Mouse (Mus musculus): ENCODE data around the gene Rnf220.

Rnf220 gene

DNA sequence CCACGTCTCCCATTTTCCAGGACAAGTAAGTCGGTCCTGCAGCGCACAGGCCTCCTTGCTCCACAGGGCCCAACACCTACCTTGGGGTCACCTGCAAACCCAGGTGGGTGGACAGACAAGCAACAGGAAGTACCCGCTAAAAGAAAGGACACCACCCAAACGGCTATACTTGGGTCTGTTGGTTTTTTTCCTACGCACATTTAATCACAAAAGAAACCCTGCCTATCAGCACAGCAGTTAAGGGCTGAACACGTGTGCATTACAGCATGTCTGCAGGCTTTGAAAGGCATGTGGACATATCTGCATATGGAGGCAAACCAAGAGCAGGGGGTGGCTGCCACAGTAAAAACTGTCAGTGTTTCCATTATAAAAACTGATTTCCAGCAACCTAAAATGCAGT lies 10.7 kb downstream of the Rnf220 start:
- DNase-seq: no peak

DNA sequence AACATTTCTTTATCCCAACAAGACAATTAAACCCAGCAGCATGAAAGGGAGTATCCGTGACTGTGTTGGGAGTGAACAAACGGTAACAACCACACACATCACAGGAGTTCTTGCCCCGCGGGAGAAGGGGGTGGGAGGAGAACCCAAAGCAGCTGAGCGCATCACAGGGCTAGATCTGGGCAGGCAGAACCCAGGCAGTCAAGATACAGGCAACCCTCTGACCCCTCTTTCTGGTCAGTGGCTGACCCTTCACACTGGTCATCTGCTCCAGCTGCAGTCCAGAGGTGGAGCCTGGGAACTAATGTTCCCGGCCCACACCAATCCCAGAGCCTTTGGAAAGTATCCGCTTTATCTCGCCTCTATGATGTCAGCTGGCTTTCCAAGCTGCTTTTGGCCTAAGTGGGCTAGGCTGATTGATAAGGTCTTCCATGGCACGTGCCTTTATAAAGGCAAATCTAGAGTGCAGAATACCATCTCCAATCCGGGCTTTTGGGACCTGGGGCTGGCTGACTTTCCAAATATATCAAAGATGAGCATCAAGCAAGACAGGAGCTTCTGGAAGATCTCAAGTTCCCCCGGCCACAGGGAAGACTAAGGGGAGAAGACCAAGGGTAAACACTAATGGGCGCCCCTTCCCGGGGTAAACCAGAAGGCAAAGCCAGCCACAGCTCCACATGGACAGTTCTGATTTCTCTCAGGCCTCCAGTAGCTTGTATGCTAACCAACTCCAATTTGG lies 11.6 kb downstream of the Rnf220 start:
- DNase-seq: no peak

DNA sequence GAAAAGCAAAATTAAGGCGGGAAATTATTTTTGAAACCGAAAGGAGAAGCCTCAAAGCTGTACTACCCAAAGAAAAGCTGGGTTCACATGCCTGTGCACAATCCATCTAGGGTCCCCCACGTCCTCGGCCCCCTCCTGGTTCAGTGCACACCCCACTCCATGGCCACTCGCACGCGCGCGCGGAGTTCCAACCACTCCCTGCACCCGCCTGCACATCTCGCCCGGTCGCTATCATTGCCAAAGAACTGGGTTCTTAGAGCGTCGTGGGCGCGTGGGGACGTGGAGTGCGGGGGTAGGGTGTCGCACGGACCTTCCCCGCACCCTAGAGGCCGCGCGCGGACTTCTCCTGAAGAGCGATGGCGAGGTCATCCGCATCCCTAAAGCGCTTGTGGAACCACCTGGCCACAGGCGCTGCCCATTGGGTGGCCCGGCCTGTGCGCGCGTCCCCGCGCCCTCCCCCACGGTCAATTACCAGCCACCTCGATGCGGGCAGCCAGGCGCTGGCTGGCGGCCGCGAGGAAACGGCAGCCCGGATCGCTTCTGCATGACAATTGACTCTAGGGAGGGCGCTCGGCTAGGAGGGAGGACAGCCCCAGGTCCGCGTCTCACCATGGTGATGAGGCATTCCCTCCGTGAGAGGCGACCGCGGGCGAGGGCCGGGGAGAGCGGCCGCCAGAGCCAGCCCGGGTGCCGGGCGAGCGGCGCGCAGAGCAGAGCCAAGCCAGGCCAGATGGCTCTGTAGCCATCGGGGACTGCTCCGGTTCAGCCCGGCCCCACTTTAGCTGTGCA lies 12.4 kb downstream of the Rnf220 start:
- peak; percentile 48 for DNase-seq

DNA sequence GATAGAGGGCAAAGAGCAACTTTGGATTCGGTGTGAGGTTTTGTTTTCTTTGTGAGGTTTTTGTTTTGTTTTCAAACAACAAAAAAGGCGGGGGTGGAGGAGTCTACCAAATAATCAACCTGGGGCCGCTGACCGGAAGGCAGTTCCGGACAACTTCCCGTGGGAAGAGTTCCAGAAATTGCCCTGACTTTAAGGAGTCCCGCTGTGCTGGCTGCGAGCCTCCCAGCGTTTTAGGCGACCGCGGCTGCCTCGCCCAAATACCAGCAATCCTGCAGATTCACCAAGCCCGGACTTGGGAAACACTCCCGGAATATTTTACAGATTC lies 13.0 kb downstream of the Rnf220 start:
- no peak for DNase-seq

DNA sequence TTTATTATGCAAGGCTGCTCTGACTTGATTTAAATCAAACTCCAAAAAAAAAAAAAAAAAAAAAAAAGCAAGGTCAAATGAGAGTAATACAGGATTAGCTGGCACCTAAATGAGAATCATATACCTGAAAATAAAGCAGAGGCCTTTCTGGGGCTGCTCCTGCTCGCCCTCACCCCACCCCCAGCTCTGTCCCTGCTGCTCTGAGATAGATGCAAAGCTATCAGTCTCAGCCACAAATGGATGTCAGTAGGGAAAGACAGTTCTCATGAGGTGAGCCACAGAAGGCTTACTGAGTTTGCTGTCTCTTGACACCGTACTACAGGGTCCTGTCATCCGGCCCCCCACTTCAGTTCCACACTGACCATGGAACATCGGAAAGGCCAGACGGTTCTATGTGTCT lies 14.7 kb downstream of the Rnf220 start:
- no peak for DNase-seq

DNA sequence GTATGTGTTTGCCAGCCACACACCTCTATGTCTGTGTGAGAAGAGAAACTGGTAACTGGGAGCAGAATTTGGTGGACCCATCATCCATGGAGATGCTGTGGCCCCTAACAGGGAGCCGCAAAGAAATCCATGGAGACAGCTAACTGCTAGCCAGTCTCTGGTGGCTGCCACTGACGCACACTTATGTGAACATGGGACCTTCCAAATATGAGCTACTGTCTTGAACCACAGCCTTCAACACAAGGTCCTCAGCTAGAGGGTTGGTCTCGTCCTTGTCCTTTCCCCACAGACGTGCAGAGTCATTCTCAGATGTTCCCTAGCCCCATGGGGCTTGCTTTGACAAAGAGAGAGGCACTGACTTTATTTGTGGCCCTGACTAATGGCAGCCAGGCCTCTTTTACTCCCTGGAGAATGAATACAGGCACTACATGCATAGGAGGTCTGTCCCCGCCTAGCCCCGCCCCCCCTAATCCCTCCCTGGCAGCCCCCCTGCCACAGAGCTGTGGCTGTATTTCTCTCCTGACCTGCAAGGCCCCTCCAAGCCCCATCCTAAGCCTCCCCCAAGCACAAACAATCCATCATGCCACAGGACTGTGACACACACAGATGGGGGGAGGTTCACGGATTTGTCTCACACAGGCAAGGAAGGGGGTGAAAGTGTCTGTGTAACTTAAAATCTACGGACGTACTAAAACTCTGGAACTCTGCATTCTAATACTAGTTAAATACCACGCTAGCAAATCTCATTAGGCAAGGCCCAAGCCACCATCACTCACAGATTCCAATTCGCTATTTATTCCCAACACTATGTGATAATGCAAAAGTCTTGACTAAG lies 16.0 kb downstream of the Rnf220 start:
- no peak for DNase-seq

DNA sequence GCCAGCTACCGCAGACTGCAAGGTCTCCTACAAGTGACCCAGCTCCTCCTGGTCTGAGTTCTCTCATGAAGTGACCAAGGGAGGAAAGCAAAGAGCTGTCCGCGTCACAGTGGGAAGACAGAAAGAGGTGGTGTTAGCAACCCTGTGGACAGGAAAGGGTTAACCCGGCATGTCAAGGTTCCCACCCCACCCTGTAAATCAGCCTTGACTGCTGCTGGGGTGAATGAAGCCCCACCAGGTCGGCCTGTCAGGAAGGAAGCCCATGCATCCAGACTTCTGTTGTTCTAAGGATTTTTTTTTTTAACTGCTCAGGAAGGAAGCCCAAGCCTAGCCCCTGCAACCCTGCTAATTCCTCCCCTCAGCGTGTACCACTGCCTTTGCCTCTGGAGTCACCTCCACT lies 16.9 kb downstream of the Rnf220 start:
- DNase-seq: no peak

DNA sequence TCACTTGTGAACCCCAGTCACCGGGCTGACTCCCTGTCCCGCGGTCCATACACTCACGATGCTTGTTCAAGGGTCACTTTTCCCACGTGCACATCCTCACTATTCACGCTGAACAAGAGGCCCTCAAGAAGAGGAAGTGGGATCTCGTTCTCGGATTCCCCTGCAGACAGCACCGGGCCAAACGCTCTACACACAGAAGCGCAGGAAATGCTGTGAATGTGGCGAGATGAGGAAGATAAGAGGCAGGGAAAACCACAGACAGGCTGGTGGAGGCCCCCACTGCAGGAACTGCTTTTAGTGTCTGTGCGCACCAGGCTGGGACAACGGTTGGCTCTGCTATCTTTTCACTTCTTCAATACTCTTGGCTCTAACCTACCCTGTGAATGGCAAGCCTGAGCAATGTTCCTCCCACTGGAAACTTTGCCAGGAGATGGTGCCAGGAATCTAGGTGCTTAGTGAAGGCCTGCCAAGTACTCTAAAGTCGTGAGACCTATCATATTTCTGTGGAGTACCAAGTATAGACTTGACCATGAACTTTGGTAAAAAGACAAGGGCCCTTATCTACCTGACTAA lies 18.7 kb downstream of the Rnf220 start:
- no peak for DNase-seq

DNA sequence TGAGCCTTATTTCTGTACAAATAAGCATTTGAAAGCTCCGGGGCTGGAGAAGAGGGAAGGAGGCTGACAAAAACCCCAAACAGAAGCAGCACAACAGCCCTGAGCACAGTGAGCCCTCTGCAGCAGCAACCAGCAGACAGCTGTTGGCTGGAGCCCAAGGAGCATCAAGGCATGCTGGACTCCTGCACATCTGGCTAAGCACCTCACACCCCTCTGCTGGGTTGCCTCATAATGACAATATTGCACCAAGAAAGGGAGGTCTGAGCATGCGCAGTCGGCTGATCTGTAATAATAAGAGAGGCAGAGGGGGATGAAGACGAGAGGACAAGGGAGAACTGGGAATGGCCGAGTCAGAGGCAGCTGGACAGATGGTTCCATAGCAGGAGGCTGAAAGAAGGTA lies 19.5 kb downstream of the Rnf220 start:
- DNase-seq: no peak

DNA sequence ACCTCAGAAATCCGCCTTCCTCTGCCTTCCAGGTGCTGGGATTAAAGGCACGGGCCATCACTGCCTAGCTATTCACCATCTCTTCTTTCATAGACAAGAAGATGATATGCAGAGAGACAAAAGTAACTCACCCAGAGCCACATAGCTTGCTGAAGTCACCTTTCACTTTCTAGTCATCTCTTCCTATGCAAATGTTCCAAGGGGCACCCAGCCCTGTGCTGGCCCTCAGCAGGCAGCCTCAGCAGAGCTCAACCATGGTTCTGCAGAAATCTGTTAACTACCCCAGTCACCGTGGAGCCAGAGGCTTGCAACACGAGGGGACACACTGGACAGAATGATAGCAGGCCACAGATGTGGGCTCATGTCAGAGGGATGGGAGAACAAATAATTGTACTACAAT lies 20.1 kb downstream of the Rnf220 start:
- DNase-seq: no peak

DNA sequence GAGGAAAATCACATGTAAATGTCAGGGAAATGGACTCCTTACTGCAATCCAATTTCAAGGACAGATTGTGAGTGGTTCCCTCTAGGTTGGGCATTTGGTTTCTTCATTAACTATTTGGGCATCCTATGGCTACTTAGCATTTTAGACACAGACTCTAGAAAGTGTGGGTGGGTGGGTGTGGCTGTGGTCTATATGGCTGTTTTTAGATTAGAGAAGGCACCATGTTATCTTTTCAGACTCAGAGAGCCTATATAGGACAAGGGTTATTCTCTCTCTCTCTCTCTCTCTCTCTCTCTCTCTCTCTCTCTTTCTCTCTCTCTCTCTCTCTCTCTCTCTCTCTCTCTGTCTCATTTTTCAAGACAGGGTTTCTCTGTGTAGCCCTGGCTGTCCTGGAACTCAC lies 20.5 kb downstream of the Rnf220 start:
- DNase-seq: no peak

DNA sequence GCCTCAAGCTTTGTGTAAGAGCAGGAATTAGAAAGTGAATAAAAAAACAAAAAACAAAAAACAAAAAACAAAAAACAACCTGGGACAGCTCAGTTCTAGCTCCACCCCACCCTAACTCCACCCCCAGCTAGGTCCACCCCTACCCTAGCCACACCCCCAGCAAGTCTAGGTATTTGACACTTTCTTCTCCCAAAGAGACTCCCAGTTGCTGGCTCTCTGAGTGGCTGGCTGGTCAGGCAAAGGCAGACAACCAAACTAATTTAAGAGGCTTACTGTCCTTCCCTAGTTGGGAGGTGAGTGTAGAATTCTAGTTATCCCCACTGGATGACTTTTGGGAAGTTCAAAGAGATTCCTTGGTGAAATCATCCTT lies 22.9 kb downstream of the Rnf220 start:
- DNase-seq: no peak

DNA sequence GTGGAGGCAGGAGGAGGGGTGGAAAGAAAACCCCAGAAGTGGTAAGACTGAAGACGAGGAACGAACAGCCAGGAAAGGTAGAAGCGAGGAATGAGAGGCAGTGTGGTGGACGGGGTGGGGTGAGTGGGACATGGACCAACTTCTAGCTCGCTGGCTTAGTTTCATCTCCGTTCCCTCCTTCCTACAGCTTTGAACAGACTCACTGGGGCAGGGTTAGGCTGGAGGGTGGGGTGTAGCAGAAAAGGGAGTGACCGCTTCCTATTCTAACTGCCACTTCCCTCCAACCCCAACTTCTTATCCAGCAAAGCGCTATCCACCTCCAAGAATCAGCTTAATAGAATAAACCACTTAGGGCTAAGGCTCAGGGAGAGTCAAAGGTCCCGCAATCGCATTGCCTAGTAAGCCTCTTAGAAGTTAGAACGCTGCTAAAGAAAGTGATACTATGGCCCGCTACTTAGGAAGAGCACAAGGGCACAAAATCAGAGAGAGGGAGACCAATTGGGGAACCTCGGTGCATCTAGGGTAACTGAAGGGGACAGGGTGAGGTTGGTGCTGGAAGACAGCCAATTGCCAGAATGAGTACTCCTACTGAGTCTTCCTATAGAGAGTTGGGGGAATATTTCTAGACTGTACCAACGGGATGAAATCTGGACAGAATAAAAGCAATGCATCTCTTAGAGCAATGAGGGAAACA lies 23.4 kb downstream of the Rnf220 start:
- DNase-seq: no peak

DNA sequence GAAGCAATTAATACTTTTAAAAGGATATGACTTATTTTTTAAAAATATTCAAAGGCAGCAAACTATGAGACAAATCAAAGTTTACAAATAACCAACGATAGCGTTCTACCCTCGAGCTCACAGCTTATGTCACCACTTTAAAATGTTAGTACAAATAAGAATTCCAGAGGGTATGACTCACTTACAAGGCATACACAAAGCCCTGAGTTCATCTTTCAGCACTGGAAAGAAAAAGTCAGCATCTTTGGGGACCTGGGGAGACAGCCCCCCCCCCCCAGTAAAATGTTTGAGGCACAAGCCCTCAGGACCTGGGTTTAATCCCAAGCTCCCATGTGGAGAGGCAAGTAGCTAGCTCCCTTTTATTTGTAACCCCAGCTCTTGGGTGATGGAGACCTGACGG lies 27.4 kb downstream of the Rnf220 start:
- no peak for DNase-seq

DNA sequence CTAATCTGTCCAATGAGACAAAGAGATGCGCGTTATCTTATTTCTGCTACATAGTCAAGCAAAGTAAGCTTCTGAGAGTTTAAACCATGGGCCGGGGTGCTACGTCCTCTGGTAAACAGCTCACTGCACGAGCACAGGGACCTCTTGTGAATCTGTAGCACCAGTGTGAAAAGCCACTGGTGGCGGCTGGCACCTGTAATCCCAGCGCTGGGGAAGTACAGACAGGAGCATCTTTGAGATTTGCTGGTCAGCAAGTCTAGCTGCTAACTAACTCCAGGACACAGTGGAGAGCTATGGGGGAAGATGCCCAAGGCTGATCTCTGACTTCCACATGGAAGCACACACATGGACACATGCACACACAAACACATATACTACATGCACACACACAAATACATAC lies 28.9 kb downstream of the Rnf220 start:
- no peak for DNase-seq

DNA sequence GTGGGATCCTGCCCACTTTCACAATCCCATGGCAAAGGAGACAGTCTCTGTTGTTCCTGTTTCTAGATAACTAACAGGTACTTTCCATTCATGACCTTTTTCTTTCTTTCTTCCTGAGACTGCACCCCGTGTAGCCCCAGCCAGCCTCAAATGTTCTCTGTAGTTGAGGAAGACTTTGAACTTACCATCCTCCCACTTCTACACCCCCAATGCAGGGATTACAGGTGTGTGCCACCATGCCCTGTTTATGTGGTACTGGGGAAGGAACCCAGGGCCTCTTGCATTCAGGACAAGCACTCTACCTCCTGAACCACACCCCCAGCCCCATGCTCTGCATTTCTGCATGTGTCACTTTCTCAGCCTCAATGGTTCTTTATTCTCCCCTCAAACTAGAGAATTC lies 47.7 kb downstream of the Rnf220 start:
- DNase-seq: no peak

DNA sequence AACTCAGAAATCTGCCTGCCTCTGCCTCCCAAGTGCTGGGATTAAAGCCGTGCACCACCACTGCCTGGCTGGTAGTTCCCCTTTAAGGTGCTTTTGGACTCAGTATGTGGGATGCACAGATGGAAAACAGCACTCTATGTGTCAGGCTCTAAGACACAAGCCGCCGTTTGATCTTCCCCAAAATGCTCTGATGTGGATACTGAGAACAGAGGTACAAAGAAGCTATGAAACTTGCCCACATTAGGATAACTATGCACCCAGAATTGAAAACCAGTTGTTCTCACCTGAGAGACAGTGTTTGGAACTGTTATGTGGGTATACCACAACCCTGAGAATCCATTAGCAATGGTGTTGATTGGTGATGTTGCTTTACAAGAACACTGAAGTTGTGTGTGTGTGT lies 48.9 kb downstream of the Rnf220 start:
- DNase-seq: no peak

DNA sequence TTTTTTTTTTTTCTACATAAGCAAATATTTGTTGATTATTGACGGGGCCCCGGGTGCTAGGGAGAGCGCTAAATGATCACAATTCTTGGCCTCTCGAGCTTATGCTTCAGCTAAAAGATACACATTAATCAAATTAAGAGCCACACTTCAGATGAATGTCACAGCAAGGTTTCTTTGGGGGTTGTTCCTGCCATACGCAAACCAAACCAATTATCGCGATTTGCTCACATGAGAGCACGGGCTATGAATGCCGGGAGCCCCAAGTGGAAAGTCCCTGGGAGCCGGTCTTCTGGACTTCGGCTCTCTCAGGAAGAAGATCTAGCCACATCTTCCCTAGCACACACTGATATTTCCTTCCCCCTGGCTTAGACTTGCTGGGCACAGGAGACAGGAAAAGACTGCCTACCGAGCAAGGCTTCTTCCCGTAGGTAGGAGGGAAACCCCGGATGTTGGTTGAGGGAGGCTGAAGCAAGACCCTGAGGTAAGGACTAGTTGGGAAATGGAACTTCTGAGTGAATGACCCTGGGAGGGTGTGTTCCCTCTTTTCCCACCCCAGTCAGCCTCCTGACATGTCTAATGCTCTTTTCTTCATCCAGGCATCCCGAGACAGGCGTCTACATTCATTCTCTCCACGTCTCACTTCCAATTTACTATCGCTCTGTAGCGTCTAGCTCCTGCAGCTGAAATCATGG lies 51.2 kb downstream of the Rnf220 start:
- no peak for DNase-seq

DNA sequence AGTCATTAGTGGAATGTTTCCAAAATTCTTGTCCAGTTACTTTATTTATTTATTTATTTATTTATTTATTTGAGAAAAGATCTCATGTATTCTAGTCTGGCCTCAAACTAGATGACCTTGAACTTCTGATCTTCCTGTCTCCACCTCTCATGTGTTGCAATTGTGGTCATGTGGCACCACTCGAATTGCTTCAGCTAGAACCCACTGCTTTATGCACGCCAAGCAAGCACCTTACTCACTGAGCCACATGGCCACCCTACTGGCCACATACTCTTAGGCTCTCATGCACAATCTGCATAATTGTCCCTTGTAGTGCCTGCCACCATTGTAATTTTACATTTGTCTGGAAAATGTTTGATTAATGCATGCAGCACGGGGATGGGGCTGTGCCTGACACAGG lies 57.9 kb downstream of the Rnf220 start:
- no peak for DNase-seq

DNA sequence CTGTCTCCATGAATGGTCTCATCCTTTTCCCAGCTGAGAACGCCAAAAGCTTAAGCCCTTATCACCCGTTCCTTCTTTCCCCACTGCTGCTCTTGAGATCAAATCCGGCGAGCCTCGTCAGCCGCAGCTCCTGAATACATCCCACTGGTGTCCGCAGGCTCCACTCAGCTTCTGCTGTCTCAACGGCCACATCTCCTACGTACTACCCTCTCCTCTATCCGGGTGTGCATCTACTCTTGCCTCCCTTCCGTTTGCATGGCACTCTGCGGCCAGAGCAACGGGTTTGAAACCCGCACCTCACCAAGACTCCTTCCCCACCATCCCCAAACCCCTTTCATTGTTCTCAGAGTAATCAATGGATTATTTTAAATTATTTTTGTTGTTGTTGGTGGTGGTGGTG lies 58.8 kb downstream of the Rnf220 start:
- no peak for DNase-seq

DNA sequence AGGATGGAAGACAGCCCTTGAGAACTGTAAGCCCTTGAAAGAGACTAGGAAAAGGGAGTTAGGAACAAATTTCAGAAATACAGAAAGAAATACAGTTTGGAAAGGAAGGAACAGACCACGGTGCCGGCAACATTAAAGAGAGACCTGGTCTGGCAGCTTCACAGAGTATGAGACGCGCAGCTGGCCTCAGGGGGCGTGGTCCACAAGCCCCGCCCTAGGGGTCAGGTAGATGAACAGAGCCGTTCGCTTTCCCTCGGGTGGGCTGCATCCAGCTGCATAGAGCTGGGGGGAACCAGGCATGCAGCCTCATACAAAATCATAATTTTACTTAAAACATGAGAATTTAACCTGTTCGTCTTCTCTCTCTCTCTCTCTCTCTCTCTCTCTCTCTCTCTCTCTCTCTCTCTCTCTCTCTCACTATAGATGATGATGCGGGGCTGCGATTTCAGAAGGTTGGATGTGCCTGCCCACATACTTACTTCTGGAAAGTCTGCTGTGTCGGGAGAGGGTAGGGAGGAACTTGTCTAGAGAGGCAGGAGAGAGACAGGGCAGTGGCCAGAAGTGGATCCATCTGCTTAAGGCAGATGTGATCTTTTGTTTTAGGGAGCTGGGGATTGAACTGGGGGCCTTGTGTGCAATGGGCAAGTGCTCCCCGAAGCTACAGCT lies 59.7 kb downstream of the Rnf220 start:
- DNase-seq: no peak

DNA sequence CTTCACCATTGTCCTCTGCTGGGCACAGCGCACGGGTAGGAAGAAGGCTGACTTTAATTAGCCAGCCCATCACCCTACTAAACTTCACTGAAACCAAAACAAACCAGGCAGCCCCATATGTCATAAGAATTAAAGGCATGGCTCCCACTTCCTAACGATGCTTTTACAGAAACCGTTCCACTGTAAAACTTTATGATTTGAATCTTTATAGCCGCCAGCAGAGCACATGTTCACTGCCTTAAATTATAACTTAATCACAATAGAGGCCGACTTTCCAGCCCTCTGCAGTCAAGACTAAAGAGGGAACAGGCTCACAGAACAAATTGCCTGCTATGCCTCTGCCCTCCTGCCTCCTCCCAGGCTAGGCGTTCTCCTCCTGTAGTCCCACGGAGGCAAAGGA lies 62.5 kb downstream of the Rnf220 start:
- no peak for DNase-seq
